Mouse (Mus musculus) midbrain, postnatal 0 days (tissue): Measurements from ENCODE around the gene Crxos. TPM values are rescaled to one million over a fixed set of nuclear protein-coding genes. Genes with fewer than 3 reads are reported as not detected.

Experiments
- ATAC-seq: fragments of 200-750 bp; cut with Nextera tagmentation; 2 replicates; pipeline ENCODE4 v1.8.0; 2017; ENCODE audit warnings: moderate number of reproducible peaks, mild to moderate bottlenecking, moderate TSS enrichment, moderate library complexity; ENCODE audit not compliant: low FRiP score
- DNase-seq: peaks from one replicate; pipeline ENCODE4 v3.0.0-alpha.2; 2015; ENCODE audit warnings: low spot score
- H3K27ac ChIP-seq: fragments of 300-500 bp; sonication (generic); 2 replicates; pipeline ENCODE4 v1.5.1; 2014; ENCODE audit warnings: low read depth, mild to moderate bottlenecking, low read length, mixed read lengths
- H3K27me3 ChIP-seq: fragments of 300-500 bp; sonication (generic); 2 replicates; pipeline ENCODE4 v1.6.1; 2014; ENCODE audit warnings: low read length, control low read depth, mixed read lengths; ENCODE audit not compliant: insufficient read depth
- H3K36me3 ChIP-seq: fragments of 300-500 bp; sonication (generic); 2 replicates; pipeline ENCODE4 v1.6.1; 2014; ENCODE audit warnings: low read length, control low read depth, mixed read lengths; ENCODE audit not compliant: insufficient read depth
- H3K4me1 ChIP-seq: fragments of 300-500 bp; sonication (generic); 2 replicates; pipeline ENCODE4 v1.6.1; 2014; ENCODE audit warnings: mild to moderate bottlenecking, control low read depth, antibody characterized with exemption, low read length, mixed read lengths; ENCODE audit not compliant: insufficient read depth
- H3K4me2 ChIP-seq: fragments of 300-500 bp; sonication (generic); 2 replicates; pipeline ENCODE4 v1.6.1; 2014; ENCODE audit warnings: low read depth, mild to moderate bottlenecking, low read length, mixed read lengths; ENCODE audit not compliant: poor library complexity, severe bottlenecking
- H3K4me3 ChIP-seq: fragments of 300-500 bp; sonication (generic); 2 replicates; pipeline ENCODE4 v1.5.1; 2014; ENCODE audit warnings: low read depth, mild to moderate bottlenecking, low read length, moderate library complexity
- H3K9ac ChIP-seq: fragments of 300-500 bp; sonication (generic); replicated peaks from 2 replicates; pipeline ENCODE4 v1.6.1; 2014; ENCODE audit warnings: mild to moderate bottlenecking, low read length, moderate library complexity, mixed read lengths; ENCODE audit not compliant: poor library complexity, severe bottlenecking
- H3K9me3 ChIP-seq: fragments of 300-500 bp; sonication (generic); 2 replicates; pipeline ENCODE4 v1.6.1; 2016; ENCODE audit warnings: low read length, control low read depth
- CTCF ChIP-seq: IDR thresholded peaks from 2 replicates; pipeline ENCODE4 v1.5.1; 2016; ENCODE audit warnings: antibody characterized with exemption, mild to moderate bottlenecking
- WGBS: fragments of 180-500 bp; shearing (Covaris S2); extraction: QIAGEN DNeasy Blood & Tissue Kit; methylation state at CpG from one replicate; pipeline ENCODE4 v1.1.7; 2014; 5-methylcytosine and 5-hydroxymethylcytosine counted together
- polyA plus RNA-seq: library from polyadenylated mRNA; unstranded; fragments of >200 nt; fragmentation: Nextera tagmentation; extraction: Ambion mirVana; gene quantifications from 2 replicates; pipeline ENCODE4 v1.2.1, GENCODE M21; 2015
- total RNA-seq: library from RNA; depleted of rRNA; stranded (reverse); fragments of >200 nt; gene quantifications from 2 replicates; pipeline ENCODE4 v1.2.3, GENCODE M21; 2014

Gene Crxos
- total and polyA plus RNA-seq, 2 experiments from 2014 or later, result not detected

GRCm38 (mm10) chr7:15922220-15922773 is 39.9 kb downstream of the Crxos start, which contains the start of gene Selenow:
TSS of gene Selenow (minus strand) at chr7:15922402.
- H3K9ac ChIP-seq, result peak within 1 kb of the TSS; percentile 81
- DNase-seq, result peak; percentile 95
- H3K27ac ChIP-seq, result peak within 1 kb of the TSS; percentile 88
- no peak; the same call in 1 of the 2 replicates for TF ChIP-seq CTCF
- no peaks in the 10 kb centered on the region for H3K9me3 ChIP-seq
- H3K27me3 ChIP-seq, result no peaks in the 10 kb centered on the region
- under 1% methylated on average over 32 of the region's 33 CpGs for WGBS
- peaks cover 9% of the 10 kb centered on the region; the same call in 1 of the 2 replicates for H3K4me1 ChIP-seq
- H3K4me2 ChIP-seq, result peak within 1 kb of the TSS; percentile 70
- peaks cover 13% of the 10 kb centered on the region for H3K36me3 ChIP-seq
- peak; percentile 96 for ATAC-seq
- peak within 1 kb of the TSS; percentile 75 for H3K4me3 ChIP-seq

DNA sequence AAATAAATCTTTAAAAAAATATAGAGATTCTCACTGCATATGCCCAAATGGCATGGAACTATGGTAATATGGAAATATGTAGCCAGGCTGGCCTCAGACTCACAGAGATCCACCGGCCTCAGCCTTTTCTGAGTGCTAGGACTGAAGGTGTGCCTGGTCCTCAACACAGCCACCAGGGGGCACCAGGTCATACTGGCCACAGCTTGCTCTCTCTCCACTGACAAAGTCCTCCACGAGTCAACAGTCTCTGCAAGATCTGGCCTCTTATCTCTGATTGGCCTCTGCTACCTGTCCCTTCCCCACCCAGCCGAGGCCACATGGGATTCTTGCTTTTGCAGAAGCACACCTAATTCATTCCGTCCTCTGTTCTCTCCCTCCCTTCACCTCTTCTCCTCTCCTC is 47.5 kb downstream of the Crxos start:
- no peak overlapping the region for H3K27ac ChIP-seq
- H3K4me1 ChIP-seq, result no peaks in the 10 kb centered on the region
- no peak overlapping the region for H3K4me3 ChIP-seq
- WGBS, result 45% methylated on average over 4 of the region's 4 CpGs
- H3K36me3 ChIP-seq, result no peaks in the 10 kb centered on the region
- no peak for ATAC-seq
- H3K9me3 ChIP-seq, result no peaks in the 10 kb centered on the region
- H3K27me3 ChIP-seq, result no peaks in the 10 kb centered on the region
- peak; percentile 58 for TF ChIP-seq CTCF
- no peak overlapping the region for H3K9ac ChIP-seq
- H3K4me2 ChIP-seq, result no peak overlapping the region
- no peak for DNase-seq

DNA sequence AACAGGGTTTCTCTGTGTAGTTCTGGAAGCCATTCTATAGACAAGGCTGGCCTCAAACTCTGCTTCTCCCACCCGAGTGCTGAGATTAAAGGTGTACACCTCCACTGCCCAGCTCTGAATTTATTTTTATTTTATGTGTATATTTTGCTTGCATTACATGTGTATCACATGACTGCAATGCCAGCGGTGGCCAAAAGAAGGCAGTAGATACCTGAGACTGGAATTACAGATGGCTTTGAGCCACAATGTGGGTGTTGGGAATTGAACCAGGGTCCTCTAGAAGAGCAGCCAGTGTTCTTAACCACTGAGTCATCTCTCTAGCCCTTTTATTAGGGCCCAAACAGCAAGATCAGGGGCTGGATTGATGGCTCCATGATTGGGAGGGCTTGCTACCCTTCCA is 48.1 kb downstream of the Crxos start:
- no peak overlapping the region for H3K4me2 ChIP-seq
- WGBS, result 62% methylated on average over 2 of the region's 2 CpGs
- ATAC-seq, result no peak
- H3K4me3 ChIP-seq, result no peak overlapping the region
- no peaks in the 10 kb centered on the region for H3K9me3 ChIP-seq
- DNase-seq, result no peak
- H3K27ac ChIP-seq, result no peak overlapping the region
- peak; percentile 26 for TF ChIP-seq CTCF
- H3K27me3 ChIP-seq, result no peaks in the 10 kb centered on the region
- no peaks in the 10 kb centered on the region for H3K36me3 ChIP-seq
- no peak overlapping the region for H3K9ac ChIP-seq
- no peaks in the 10 kb centered on the region for H3K4me1 ChIP-seq

DNA sequence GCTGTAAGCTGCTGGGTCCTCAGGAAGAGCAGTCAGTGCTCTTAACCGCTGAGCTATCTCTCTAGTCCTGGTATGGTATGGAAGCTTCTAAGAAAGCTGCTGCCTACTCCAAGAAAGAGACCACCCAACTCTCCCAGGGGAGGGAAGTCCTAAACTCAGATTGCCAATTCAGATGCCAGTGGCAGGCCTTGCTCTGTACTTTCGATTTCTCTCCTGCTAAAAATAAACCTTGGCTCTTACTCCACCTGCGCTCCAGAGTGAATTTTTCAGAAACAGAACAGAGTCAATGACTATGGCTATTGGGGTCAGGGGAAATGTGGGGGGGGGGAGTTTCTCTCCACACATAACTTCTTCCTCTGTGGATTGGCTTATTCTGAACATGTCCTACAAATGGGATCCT is 49.2 kb downstream of the Crxos start:
- DNase-seq (no peak), ATAC-seq (no peak)
- TF ChIP-seq CTCF, result no peak
- H3K4me3 ChIP-seq, result no peak overlapping the region
- no peaks in the 10 kb centered on the region for H3K4me1 ChIP-seq
- H3K9me3 ChIP-seq, result no peaks in the 10 kb centered on the region
- no peak overlapping the region for H3K27ac ChIP-seq
- H3K4me2 ChIP-seq, result no peak overlapping the region
- peaks cover under 1% of the 10 kb centered on the region; the same call in 1 of the 2 replicates for H3K36me3 ChIP-seq
- no peak overlapping the region for H3K9ac ChIP-seq
- 84% methylated on average over 3 of the region's 3 CpGs for WGBS
- no peaks in the 10 kb centered on the region for H3K27me3 ChIP-seq

DNA sequence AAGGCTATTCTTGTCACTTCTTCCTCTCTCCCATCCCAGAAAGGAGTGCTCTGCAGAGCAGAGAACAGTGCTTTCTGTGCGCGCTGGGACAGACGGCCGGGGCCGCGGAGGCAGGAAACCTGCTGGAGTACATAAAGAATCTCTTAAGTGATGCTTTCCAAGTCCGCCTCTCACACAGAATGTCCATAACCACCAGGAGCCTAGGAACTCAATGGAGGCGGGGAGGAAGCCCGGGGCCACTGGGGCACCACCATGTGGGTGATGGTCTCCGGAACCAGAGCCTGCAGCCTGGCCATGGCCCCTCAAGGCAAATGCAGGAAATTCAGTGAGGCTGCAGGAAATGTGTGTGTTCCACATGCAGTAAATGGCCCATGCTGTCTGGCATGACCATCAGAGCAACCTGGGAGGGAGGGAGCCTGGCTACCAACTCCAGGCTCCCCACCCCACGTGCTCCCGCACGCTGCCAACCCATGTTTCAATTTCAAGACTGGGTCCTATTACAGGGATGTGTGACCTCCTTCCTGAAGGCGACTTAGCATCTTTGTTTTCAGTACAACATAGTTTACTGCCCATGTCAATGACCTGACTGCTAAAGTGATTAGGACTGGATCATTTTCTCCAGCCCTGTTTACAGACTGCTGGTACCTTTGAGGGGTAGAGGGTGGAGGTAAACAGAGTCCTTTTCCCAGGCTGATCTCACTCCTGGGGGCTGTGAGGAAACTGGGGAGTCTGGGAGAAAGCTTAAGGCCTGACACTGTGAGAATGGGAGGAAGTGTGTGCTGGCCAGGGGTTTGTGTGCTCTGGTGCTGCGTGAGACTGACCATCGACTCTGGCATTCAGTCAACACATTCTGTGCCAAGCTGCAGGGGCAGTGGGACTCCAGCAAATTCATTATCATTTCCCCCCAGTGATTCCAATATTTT is 51.3 kb downstream of the Crxos start:
- H3K27ac ChIP-seq, result no peak overlapping the region
- 64% methylated on average over 16 of the region's 16 CpGs for WGBS
- DNase-seq, result no peak
- no peak for TF ChIP-seq CTCF
- no peaks in the 10 kb centered on the region for H3K9me3 ChIP-seq
- no peaks in the 10 kb centered on the region for H3K27me3 ChIP-seq
- no peak overlapping the region for H3K4me2 ChIP-seq
- H3K9ac ChIP-seq, result no peak overlapping the region
- no peaks in the 10 kb centered on the region for H3K4me1 ChIP-seq
- no peak for ATAC-seq
- H3K36me3 ChIP-seq, result peaks cover 19% of the 10 kb centered on the region
- no peak overlapping the region for H3K4me3 ChIP-seq

GRCm38 (mm10) chr7:15937491-15937890 is 55.1 kb downstream of the Crxos start:
- Histone ChIP-seq H3K4me3 (no peak overlapping the region), H3K36me3 (peaks cover 56% of the 10 kb centered on the region), H3K27me3 (no peaks in the 10 kb centered on the region), H3K9ac (no peak overlapping the region), H3K4me1 (no peaks in the 10 kb centered on the region), H3K4me2 (no peak overlapping the region), H3K9me3 (no peaks in the 10 kb centered on the region), H3K27ac (no peak overlapping the region)
- ATAC-seq (no peak), DNase-seq (no peak)
- WGBS, result 89% methylated on average over 5 of the region's 5 CpGs
- TF ChIP-seq CTCF, result no peak
